Mouse (Mus musculus) lung, postnatal 0 days (tissue): ENCODE measurements around the gene Fam122c. TPM values are rescaled to one million over a fixed set of nuclear protein-coding genes. Genes with fewer than 3 reads are reported as not detected.

Experiments used
- ATAC-seq: fragments of 200-750 bp; cut with Nextera tagmentation; 2 replicates; pipeline ENCODE4 v1.8.0; 2017; ENCODE audit warnings: moderate library complexity
- DNase-seq: peaks from one replicate; pipeline ENCODE4 v3.0.0-alpha.2; 2016; ENCODE audit warnings: low spot score
- H3K27ac ChIP-seq: fragments of 300-500 bp; sonication (generic); 2 replicates; pipeline ENCODE4 v1.5.1; 2014; ENCODE audit warnings: antibody characterized with exemption, mild to moderate bottlenecking, low read length, mixed read lengths
- H3K27me3 ChIP-seq: fragments of 300-500 bp; sonication (generic); replicated peaks from 2 replicates; pipeline ENCODE4 v1.6.1; 2014; ENCODE audit warnings: low read length, mixed read lengths; ENCODE audit not compliant: insufficient read depth
- H3K36me3 ChIP-seq: fragments of 300-500 bp; sonication (generic); 2 replicates; pipeline ENCODE4 v1.6.1; 2014; ENCODE audit warnings: low read length, mixed read lengths; ENCODE audit not compliant: insufficient read depth
- H3K4me1 ChIP-seq: fragments of 300-500 bp; sonication (generic); 2 replicates; pipeline ENCODE4 v1.6.1; 2014; ENCODE audit warnings: antibody characterized with exemption, low read depth, low read length, mixed read lengths; ENCODE audit not compliant: insufficient read depth
- H3K4me2 ChIP-seq: fragments of 300-500 bp; sonication (generic); replicated peaks from 2 replicates; pipeline ENCODE4 v1.6.1; 2014; ENCODE audit warnings: low read depth, mild to moderate bottlenecking, low read length, moderate library complexity, mixed read lengths
- H3K4me3 ChIP-seq: fragments of 300-500 bp; sonication (generic); 2 replicates; pipeline ENCODE4 v1.5.1; 2014; ENCODE audit warnings: low read depth, low read length
- H3K9ac ChIP-seq: fragments of 300-500 bp; sonication (generic); replicated peaks from 2 replicates; pipeline ENCODE4 v1.6.1; 2014; ENCODE audit warnings: low read depth, mild to moderate bottlenecking
- H3K9me3 ChIP-seq: fragments of 300-500 bp; sonication (generic); 2 replicates; pipeline ENCODE4 v1.6.1; 2016; ENCODE audit warnings: low read length, mixed read lengths
- CTCF ChIP-seq: IDR thresholded peaks from 2 replicates; pipeline ENCODE4 v1.5.1; 2016; ENCODE audit warnings: antibody characterized with exemption, mild to moderate bottlenecking
- EP300 ChIP-seq: IDR thresholded peaks from 2 replicates; pipeline ENCODE4 v1.6.1; 2016; ENCODE audit warnings: antibody characterized with exemption, mild to moderate bottlenecking, control low read depth
- WGBS: fragments of 180-500 bp; shearing (Covaris S2); extraction: QIAGEN DNeasy Blood & Tissue Kit; methylation state at CpG from one replicate; pipeline ENCODE4 v1.1.7; 2014; 5-methylcytosine and 5-hydroxymethylcytosine counted together
- polyA plus RNA-seq: library from polyadenylated mRNA; unstranded; fragments of >200 nt; fragmentation: Nextera tagmentation; extraction: Ambion mirVana; gene quantifications from 2 replicates; pipeline ENCODE4 v1.2.1, GENCODE M21; 2015

The Fam122c gene
- polyA plus RNA-seq, 1 experiment from 2014 or later = not detected

- no peak overlapping the region for H3K4me2 ChIP-seq
- H3K4me3 ChIP-seq = no peak overlapping the region
- WGBS = 87% methylated on average over 7 of the region's 7 CpGs
- H3K4me1 ChIP-seq = no peaks in the 10 kb centered on the region
- no peaks in the 10 kb centered on the region for H3K27me3 ChIP-seq
- no peaks in the 10 kb centered on the region for H3K36me3 ChIP-seq
- ATAC-seq = no peak
- H3K27ac ChIP-seq = no peak overlapping the region
- no peak overlapping the region for H3K9ac ChIP-seq
- no peak for DNase-seq
- no peaks in the 10 kb centered on the region for H3K9me3 ChIP-seq
- no peak for TF ChIP-seq CTCF
- no peak for TF ChIP-seq EP300
These were observed 91.6 kb downstream of the Fam122c start for GRCm38 (mm10) chrX:53364668-53365383.

- Histone ChIP-seq H3K4me1 (no peaks in the 10 kb centered on the region), H3K4me3 (peak overlapping the region; percentile 56), H3K9ac (peak overlapping the region; percentile 60), H3K36me3 (no peaks in the 10 kb centered on the region), H3K4me2 (peak overlapping the region; percentile 70), H3K27me3 (no peaks in the 10 kb centered on the region), H3K27ac (peak overlapping the region; percentile 87), H3K9me3 (no peaks in the 10 kb centered on the region)
- WGBS = 20% methylated on average over 17 of the region's 25 CpGs
- TF ChIP-seq EP300 (no peak), CTCF (no peak)
- DNase-seq = peak; percentile 34
- ATAC-seq = peak; percentile 62
These were observed 96.5 kb downstream of the Fam122c start for GRCm38 (mm10) chrX:53369534-53370365.

- H3K4me3 ChIP-seq = peak within 1 kb of the TSS; percentile 56
- peak within 1 kb of the TSS; percentile 60 for H3K9ac ChIP-seq
- no peaks in the 10 kb centered on the region for H3K36me3 ChIP-seq
- DNase-seq (peak; percentile 91), ATAC-seq (peak; percentile 96)
- WGBS = 11% methylated on average over 5 of the region's 15 CpGs
- H3K27me3 ChIP-seq = no peaks in the 10 kb centered on the region
- H3K27ac ChIP-seq = peak within 1 kb of the TSS; percentile 87
- TF ChIP-seq CTCF (no peak), EP300 (no peak)
- H3K4me1 ChIP-seq = no peaks in the 10 kb centered on the region
- H3K9me3 ChIP-seq = no peaks in the 10 kb centered on the region
- peak within 1 kb of the TSS; percentile 70 for H3K4me2 ChIP-seq
These were observed 97.1 kb downstream of the Fam122c start, which contains the start of gene Mospd1 for GRCm38 (mm10) chrX:53370366-53370740. Mospd1 (minus strand) TSS chrX:53370502.

Other genes with a start within 250 kb of the Fam122c start
- gene Plac1, start 33.3 kb upstream of the Fam122c start, polyA plus RNA-seq = 2.5 and 3.9 TPM in 2 replicates
- gene Fam122b, start 3.6 kb upstream of the Fam122c start, polyA plus RNA-seq = 4.9 and 5.3 TPM in 2 replicates
- gene Mospd1, start 97.1 kb downstream of the Fam122c start, polyA plus RNA-seq = 35.8 and 38.8 TPM in 2 replicates
- not detected in 2 replicates for gene Etd, start 161.5 kb downstream of the Fam122c start, polyA plus RNA-seq